Mouse (Mus musculus) B cell, adult 2 months (primary cell): ENCODE results near the gene Rhbdl2.

Source experiments
- DNase-seq, 2 experiments: peaks; one replicate each; pipeline ENCODE4 v3.0.0; 2022

The Rhbdl2 gene

DNA sequence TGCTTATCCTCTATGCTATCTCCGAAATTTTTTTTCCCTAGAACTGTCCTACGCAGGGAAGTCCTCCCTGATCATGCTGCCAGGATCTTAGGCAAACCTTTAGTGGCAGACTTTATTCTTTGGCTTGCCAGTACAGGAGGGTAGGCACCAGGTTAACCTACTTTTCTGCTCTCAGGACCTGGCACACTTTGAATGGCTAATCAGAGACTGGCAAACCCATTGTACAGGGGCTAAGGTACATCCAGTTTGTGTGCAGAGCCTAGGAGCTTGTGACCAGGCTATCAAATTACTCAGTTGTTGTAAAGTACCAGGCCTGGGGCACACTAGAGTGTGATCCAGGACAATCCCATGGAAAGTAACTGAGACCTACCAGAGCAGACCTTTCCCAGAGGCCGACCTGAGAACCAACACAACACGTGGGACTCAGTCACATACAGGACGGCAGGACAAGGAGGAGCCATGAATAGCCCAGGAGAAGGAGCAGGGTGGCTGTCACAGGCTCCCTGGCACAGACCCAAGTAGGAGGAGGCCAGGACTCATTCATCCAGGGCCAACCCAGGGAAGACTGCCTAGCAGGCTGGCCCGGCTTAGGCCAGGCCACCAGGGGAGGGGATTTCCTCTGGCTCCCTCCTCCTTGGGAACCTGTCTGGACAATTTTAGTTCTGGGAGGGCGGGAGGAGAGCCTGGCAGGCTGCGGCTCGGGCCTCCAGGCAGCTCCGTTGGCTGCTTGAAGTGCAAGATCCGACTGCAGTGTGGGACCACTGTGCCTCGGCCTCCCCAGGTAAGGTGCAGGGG lies at the start of gene Rhbdl2:
Gene Rhbdl2, plus strand, starts transcription at position 684 of the 795 bp plus-strand sequence.
- DNase-seq: no peak

GRCm38 (mm10) chr4:123738708-123739107 lies 49.0 kb upstream of the Rhbdl2 start:
- no peak for DNase-seq

GRCm38 (mm10) chr4:123742891-123743290 lies 44.8 kb upstream of the Rhbdl2 start:
- no peak for DNase-seq

- no peak for DNase-seq
Measured at GRCm38 (mm10) chr4:123745221-123745775, 42.4 kb upstream of the Rhbdl2 start.

DNA sequence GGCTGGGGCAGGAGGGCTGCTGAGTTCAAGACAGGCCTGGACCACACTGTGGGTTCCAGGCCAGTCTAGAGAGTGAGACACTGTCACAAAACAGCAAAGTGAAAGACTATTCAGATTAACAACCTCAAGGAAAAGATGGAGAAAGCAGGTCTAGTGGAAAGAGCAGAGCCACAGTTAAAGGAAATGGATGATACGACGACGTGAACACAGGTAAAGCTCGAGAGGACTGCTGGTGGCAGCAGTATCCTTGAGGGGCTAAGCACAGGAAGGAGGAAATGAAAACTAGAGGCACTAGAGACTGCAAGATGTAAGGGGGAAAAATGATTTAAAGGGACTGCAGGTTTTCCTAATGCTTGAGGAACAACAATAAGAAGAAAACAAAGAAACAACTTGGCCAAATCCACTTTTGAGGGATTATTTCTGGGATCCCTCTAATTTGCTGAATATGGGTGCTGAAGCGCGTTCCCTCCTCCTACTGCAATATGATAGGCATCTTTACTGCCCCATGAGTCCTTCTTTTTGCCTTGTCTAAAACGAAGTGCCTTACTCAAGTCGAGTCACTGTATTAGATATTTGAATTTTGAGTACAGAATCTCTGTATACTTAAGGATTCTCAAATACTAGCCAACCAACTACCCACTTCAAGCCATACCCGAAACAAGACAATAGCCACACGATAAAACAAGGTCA lies 38.8 kb upstream of the Rhbdl2 start:
- peak; percentile 8 to 12 for DNase-seq

- no peak for DNase-seq
Measured at GRCm38 (mm10) chr4:123749484-123750130, 38.1 kb upstream of the Rhbdl2 start.

DNA sequence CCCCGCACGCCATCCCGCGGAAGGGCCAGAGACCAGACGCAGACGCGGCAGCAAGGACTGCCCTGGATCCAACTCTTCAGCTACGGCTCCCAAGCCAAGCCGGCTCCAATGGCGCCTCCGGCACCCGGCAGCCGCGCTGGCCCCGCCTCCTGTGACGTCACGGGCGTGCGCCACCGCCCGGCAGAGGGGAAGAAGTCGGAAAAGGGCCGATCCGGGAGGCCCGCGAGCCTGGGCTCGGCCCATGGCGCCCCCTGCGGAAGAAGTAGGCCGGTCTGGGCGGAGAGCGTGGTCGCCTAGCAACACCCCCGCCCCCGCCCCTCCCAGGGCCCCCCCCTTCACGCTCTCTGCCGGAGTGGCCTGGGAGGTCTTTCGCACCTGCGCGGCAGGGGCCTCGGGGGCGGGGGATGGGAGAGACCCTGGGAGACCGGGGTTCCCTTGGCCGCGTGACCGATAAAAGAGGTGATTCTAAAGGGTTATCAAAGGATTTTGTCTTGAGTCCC lies 37.5 kb upstream of the Rhbdl2 start, which contains the start of gene Akirin1:
Gene Akirin1, minus strand, starts transcription at position 194 of the 500 bp plus-strand sequence.
- peak; percentile 99 for DNase-seq

- DNase-seq: peak; percentile 16 to 24
Measured at GRCm38 (mm10) chr4:123750707-123751312, 36.9 kb upstream of the Rhbdl2 start.

- DNase-seq: no peak
Measured at GRCm38 (mm10) chr4:123758306-123758705, 29.4 kb upstream of the Rhbdl2 start.

- DNase-seq: no peak
Measured at GRCm38 (mm10) chr4:123765071-123765470, 22.6 kb upstream of the Rhbdl2 start.

DNA sequence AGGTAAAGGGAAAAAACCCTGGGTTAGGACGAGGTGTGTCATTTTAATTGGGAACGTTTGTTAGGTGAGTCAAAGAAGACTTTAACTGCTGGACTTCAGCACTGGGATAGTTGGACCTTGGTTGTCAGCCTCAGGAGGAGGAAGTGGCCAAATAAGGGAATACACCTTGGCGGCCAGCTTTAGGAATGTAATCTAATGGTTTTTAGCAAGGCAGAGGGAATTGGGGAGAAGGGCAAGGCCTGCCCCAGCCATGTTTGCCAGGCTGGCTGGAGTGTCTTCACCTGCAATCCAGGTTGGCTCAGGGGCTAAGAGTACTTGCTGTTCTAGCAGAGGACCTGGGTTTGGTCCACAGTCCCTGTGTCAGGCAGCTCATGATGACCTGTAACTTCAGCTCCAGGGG lies 19.9 kb upstream of the Rhbdl2 start:
- DNase-seq: no peak

- no peak for DNase-seq
Measured at GRCm38 (mm10) chr4:123768234-123768633, 19.4 kb upstream of the Rhbdl2 start.

GRCm38 (mm10) chr4:123792666-123793065 lies 5.0 kb downstream of the Rhbdl2 start:
- no peak for DNase-seq

- no peak for DNase-seq
Measured at GRCm38 (mm10) chr4:123793136-123793535, 5.5 kb downstream of the Rhbdl2 start.

DNA sequence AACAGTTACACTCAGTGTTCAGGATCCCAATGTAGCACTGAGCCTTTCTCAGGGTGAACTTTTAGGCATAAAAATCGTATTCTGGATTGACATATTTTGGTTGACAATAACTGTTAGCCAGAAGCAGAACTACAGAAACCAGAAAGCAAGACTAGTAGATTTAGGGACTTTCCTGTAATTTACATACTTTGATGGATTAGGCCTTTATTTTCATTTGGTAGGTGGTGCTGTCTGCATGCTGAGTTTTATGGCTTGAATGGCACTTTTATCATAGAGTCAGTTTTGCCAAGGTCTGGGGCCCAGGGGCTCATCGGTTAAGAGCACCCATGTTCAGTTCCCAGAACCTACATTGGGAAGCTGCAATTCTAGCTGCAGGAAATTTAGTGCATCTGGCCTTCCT lies 7.4 kb downstream of the Rhbdl2 start:
- DNase-seq: peak in 1 of 2 experiments; percentile 11

DNA sequence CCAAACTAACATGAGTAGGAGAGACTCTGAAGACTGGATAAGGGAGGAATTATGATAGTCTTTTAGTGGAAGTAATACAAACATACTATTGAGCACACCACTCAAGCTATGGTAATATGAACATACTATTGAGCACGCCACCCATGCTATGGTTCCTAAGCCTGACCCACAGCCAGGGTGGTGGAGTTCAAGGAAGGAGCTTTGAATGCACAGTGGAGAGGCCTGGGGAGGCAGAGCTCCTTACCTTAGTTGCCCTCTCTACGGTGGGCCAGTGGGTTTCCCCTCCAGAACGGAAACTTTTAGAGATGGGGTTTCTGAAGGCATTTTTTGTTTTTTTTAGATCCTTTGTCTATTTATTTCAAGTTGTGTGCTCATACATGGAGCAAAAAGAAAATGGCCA lies 9.7 kb downstream of the Rhbdl2 start:
- no peak for DNase-seq

- no peak for DNase-seq
Measured at GRCm38 (mm10) chr4:123797856-123798255, 10.2 kb downstream of the Rhbdl2 start.

GRCm38 (mm10) chr4:123803642-123804041 lies 16.0 kb downstream of the Rhbdl2 start:
- DNase-seq: no peak

DNA sequence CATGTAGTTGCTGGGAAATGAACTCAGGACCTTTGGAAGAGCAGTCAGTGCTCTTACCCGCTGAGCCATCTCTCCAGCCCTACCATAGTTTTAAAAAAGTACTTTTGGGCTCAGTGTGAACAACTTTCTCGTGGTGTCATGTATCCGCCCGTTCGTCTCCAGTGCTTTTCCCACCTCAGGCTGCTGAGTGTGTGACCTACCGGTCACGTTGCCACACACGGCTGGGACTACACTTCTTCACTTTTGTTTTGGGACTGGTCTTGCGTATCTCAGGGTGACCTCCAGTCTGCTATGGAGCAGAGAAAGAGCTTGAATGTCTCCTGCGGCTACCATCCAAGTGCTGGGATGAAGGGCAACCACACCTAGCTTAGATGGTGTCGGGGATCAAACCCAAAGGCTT lies 20.6 kb downstream of the Rhbdl2 start:
- DNase-seq: no peak

GRCm38 (mm10) chr4:123810475-123811295 lies 23.0 kb downstream of the Rhbdl2 start:
- DNase-seq: no peak

DNA sequence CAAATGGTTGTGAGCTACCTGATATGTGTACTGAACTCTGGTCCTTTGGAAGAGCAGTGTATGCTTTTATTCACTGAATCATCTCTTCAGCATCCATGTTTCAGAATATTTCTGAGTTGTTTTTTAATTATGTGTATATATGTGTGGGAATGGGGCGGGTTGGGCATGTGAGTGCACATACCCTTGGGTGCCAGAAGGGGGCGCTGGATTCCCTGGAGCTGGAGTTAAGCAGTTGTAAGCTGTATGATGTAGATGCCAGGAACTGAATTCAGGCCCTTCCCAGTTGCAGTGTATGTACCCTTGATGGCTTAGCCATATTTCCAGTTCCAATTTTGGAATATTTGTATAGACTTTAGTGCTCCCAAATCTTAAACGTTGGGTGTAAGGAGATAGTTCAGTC lies 24.9 kb downstream of the Rhbdl2 start:
- no peak for DNase-seq

- DNase-seq: no peak
Measured at GRCm38 (mm10) chr4:123814030-123814501, 26.4 kb downstream of the Rhbdl2 start.
